Mouse (Mus musculus): ENCODE data around the gene Ndufaf1. TPM values are rescaled to one million over a fixed set of nuclear protein-coding genes. Genes with fewer than 3 reads are reported as not detected.
A peak's percentile ranks its signal among the peaks of the same experiment; 100 is the strongest.
"Not testable (repeated sequence)": the region's sequence is repeated elsewhere in the genome, so short reads cannot be mapped to it uniquely, and the experiment has no call there.

Gene Ndufaf1
- polyA plus RNA-seq, 1 experiment from 2014 or later = 43.0 TPM

GRCm38 (mm10) chr2:119692003-119692701 is 29.5 kb upstream of the Ndufaf1 start:
- no peak for ATAC-seq
- H3K9ac ChIP-seq (ENCODE audit: low read depth, low read length) = no peak overlapping the region
- WGBS = 83% methylated on average over 9 of the region's 9 CpGs
- no peaks in the 10 kb centered on the region for H3K27me3 ChIP-seq (ENCODE audit: control insufficient read depth, insufficient read depth, low read depth, low read length)
- H3K36me3 ChIP-seq (ENCODE audit: control insufficient read depth, insufficient read depth, low read length) = peaks cover 5% of the 10 kb centered on the region; the same call in 1 of the 2 replicates
- H3K27ac ChIP-seq (ENCODE audit: low read length) = no peak overlapping the region
- no peak overlapping the region for H3K4me3 ChIP-seq (ENCODE audit: low read depth, low read length)
- no peaks in the 10 kb centered on the region for H3K9me3 ChIP-seq (replicated peaks; ENCODE audit: control insufficient read depth, low read length, poor library complexity, severe bottlenecking)
- H3K4me2 ChIP-seq (ENCODE audit: low read length) = no peak overlapping the region
- H3K4me1 ChIP-seq (ENCODE audit: control insufficient read depth, insufficient read depth, low read length) = no peaks in the 10 kb centered on the region

- Histone ChIP-seq H3K36me3 (ENCODE audit: control insufficient read depth, insufficient read depth, low read length) (no peaks in the 10 kb centered on the region), H3K27ac (ENCODE audit: low read length) (no peak overlapping the region), H3K4me3 (ENCODE audit: low read depth, low read length) (no peak overlapping the region), H3K9ac (ENCODE audit: low read depth, low read length) (no peak overlapping the region), H3K27me3 (ENCODE audit: control insufficient read depth, insufficient read depth, low read depth, low read length) (no peaks in the 10 kb centered on the region), H3K9me3 (replicated peaks; ENCODE audit: control insufficient read depth, low read length, poor library complexity, severe bottlenecking) (no peaks in the 10 kb centered on the region), H3K4me1 (ENCODE audit: control insufficient read depth, insufficient read depth, low read length) (no peaks in the 10 kb centered on the region), H3K4me2 (ENCODE audit: low read length) (no peak overlapping the region)
- 92% methylated on average over 2 of the region's 2 CpGs for WGBS
- ATAC-seq = no peak
These were observed 21.1 kb upstream of the Ndufaf1 start for GRCm38 (mm10) chr2:119683706-119684105.

GRCm38 (mm10) chr2:119675831-119676230 is 13.2 kb upstream of the Ndufaf1 start:
- no peaks in the 10 kb centered on the region for H3K27me3 ChIP-seq (ENCODE audit: control insufficient read depth, insufficient read depth, low read depth, low read length)
- 5% methylated on average over 5 of the region's 5 CpGs for WGBS
- H3K9me3 ChIP-seq (replicated peaks; ENCODE audit: control insufficient read depth, low read length, poor library complexity, severe bottlenecking) = no peaks in the 10 kb centered on the region
- no peaks in the 10 kb centered on the region for H3K36me3 ChIP-seq (ENCODE audit: control insufficient read depth, insufficient read depth, low read length)
- no peak overlapping the region for H3K27ac ChIP-seq (ENCODE audit: low read length)
- H3K4me1 ChIP-seq (ENCODE audit: control insufficient read depth, insufficient read depth, low read length) = peaks cover 27% of the 10 kb centered on the region
- peak overlapping the region; percentile 99 for H3K9ac ChIP-seq (ENCODE audit: low read depth, low read length)
- peak overlapping the region; percentile 100 for H3K4me3 ChIP-seq (ENCODE audit: low read depth, low read length)
- ATAC-seq = no peak
- H3K4me2 ChIP-seq (ENCODE audit: low read length) = peak overlapping the region; percentile 94

- ATAC-seq = peak; percentile 90
- peak overlapping the region; percentile 78 for H3K27ac ChIP-seq (ENCODE audit: low read length)
- peak overlapping the region; percentile 99 for H3K9ac ChIP-seq (ENCODE audit: low read depth, low read length)
- WGBS = under 1% methylated on average over 39 of the region's 39 CpGs
- H3K36me3 ChIP-seq (ENCODE audit: control insufficient read depth, insufficient read depth, low read length) = no peaks in the 10 kb centered on the region
- no peaks in the 10 kb centered on the region for H3K27me3 ChIP-seq (ENCODE audit: control insufficient read depth, insufficient read depth, low read depth, low read length)
- peaks cover 27% of the 10 kb centered on the region for H3K4me1 ChIP-seq (ENCODE audit: control insufficient read depth, insufficient read depth, low read length)
- no peaks in the 10 kb centered on the region for H3K9me3 ChIP-seq (replicated peaks; ENCODE audit: control insufficient read depth, low read length, poor library complexity, severe bottlenecking)
- peak overlapping the region; percentile 100 for H3K4me3 ChIP-seq (ENCODE audit: low read depth, low read length)
- peak overlapping the region; percentile 94 for H3K4me2 ChIP-seq (ENCODE audit: low read length)
These were observed 12.7 kb upstream of the Ndufaf1 start for GRCm38 (mm10) chr2:119675215-119675784.

- Histone ChIP-seq H3K4me2 (ENCODE audit: low read length) (peak within 1 kb of the TSS; percentile 95), H3K36me3 (ENCODE audit: control insufficient read depth, insufficient read depth, low read length) (no peaks in the 10 kb centered on the region), H3K4me3 (ENCODE audit: low read depth, low read length) (peak within 1 kb of the TSS; percentile 100), H3K9ac (ENCODE audit: low read depth, low read length) (peak within 1 kb of the TSS; percentile 99), H3K27ac (ENCODE audit: low read length) (peak within 1 kb of the TSS; percentile 80), H3K4me1 (ENCODE audit: control insufficient read depth, insufficient read depth, low read length) (peaks cover 27% of the 10 kb centered on the region), H3K27me3 (ENCODE audit: control insufficient read depth, insufficient read depth, low read depth, low read length) (no peaks in the 10 kb centered on the region), H3K9me3 (replicated peaks; ENCODE audit: control insufficient read depth, low read length, poor library complexity, severe bottlenecking) (no peaks in the 10 kb centered on the region)
- peak; percentile 97 for ATAC-seq
- under 1% methylated on average over 21 of the region's 58 CpGs for WGBS
These were observed 12.0 kb upstream of the Ndufaf1 start, which contains the start of gene Rtf1 for GRCm38 (mm10) chr2:119674525-119675214. Gene Rtf1, plus strand, starts transcription at chr2:119675068.

DNA sequence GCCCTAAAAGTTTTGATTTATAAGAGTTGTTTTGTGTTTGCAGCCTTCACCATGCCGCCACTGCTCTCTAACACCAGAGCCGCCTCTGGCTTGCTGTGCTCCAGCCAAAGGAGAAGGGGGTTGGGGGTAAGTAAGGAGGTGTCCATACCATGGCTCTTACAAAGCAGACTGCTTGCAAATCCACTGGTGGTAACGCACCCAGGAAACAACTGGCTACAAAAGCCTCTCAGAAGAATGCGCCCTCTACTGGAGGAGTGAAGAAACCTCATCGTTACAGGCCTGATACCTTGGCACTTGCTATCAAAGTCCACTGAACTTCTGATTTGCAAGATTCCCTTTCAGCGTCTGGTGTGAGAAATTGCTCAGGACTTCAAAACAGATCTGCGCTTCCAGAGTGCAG is 6.4 kb upstream of the Ndufaf1 start:
- Histone ChIP-seq H3K27me3 (ENCODE audit: control insufficient read depth, insufficient read depth, low read depth, low read length) (no peaks in the 10 kb centered on the region; the same call in 1 of the 2 replicates), H3K4me2 (ENCODE audit: low read length) (no peak overlapping the region), H3K4me1 (ENCODE audit: control insufficient read depth, insufficient read depth, low read length) (peaks cover 3% of the 10 kb centered on the region; the same call in 1 of the 2 replicates), H3K4me3 (ENCODE audit: low read depth, low read length) (no peak overlapping the region), H3K36me3 (ENCODE audit: control insufficient read depth, insufficient read depth, low read length) (no peaks in the 10 kb centered on the region), H3K9me3 (replicated peaks; ENCODE audit: control insufficient read depth, low read length, poor library complexity, severe bottlenecking) (no peaks in the 10 kb centered on the region), H3K9ac (ENCODE audit: low read depth, low read length) (no peak overlapping the region), H3K27ac (ENCODE audit: low read length) (no peak overlapping the region)
- no peak for ATAC-seq
- WGBS = 20% methylated on average over 7 of the region's 7 CpGs

GRCm38 (mm10) chr2:119665744-119666143 is 3.1 kb upstream of the Ndufaf1 start:
- not testable (repeated sequence) for H3K4me3 ChIP-seq (ENCODE audit: low read depth, low read length); H3K36me3 ChIP-seq (ENCODE audit: control insufficient read depth, insufficient read depth, low read length); ATAC-seq; H3K9ac ChIP-seq (ENCODE audit: low read depth, low read length); H3K27ac ChIP-seq (ENCODE audit: low read length); H3K27me3 ChIP-seq (ENCODE audit: control insufficient read depth, insufficient read depth, low read depth, low read length); H3K4me2 ChIP-seq (ENCODE audit: low read length); H3K9me3 ChIP-seq (replicated peaks; ENCODE audit: control insufficient read depth, low read length, poor library complexity, severe bottlenecking); H3K4me1 ChIP-seq (ENCODE audit: control insufficient read depth, insufficient read depth, low read length)
- WGBS = 72% methylated on average over 19 of the region's 23 CpGs

DNA sequence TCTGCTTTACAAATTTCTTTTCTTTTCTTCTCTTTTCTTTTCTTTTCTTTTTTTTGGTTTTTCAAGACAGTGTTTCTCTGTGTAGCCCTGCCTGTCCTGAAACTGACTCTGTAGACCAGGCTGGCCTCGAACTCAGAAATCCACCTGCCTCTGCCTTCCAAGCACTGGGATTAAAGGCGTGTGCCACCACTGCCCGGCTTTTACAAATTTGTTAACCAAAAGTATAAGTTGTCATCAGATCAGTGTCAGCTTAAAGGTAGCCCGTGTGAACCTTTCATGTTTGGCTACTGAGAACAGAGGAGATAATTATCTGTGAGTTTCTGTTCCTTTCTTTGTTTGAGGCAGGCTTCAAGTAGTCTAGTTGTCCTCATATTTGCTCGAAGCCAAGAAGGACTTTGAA is 18.4 kb downstream of the Ndufaf1 start:
- no peaks in the 10 kb centered on the region for H3K27me3 ChIP-seq (ENCODE audit: control insufficient read depth, insufficient read depth, low read depth, low read length)
- H3K4me1 ChIP-seq (ENCODE audit: control insufficient read depth, insufficient read depth, low read length) = no peaks in the 10 kb centered on the region
- H3K27ac ChIP-seq (ENCODE audit: low read length) = no peak overlapping the region
- H3K4me2 ChIP-seq (ENCODE audit: low read length) = no peak overlapping the region
- H3K9me3 ChIP-seq (replicated peaks; ENCODE audit: control insufficient read depth, low read length, poor library complexity, severe bottlenecking) = no peaks in the 10 kb centered on the region
- H3K36me3 ChIP-seq (ENCODE audit: control insufficient read depth, insufficient read depth, low read length) = peaks cover 3% of the 10 kb centered on the region; the same call in 1 of the 2 replicates
- H3K9ac ChIP-seq (ENCODE audit: low read depth, low read length) = no peak overlapping the region
- 88% methylated on average over 5 of the region's 5 CpGs for WGBS
- ATAC-seq = no peak
- H3K4me3 ChIP-seq (ENCODE audit: low read depth, low read length) = no peak overlapping the region
